Mouse (Mus musculus) midbrain, embryonic 13.5 days (tissue): ENCODE results near the gene Gm14226. TPM values are rescaled to one million over a fixed set of nuclear protein-coding genes. Genes with fewer than 3 reads are reported as not detected.
A peak's percentile ranks its signal among the peaks of the same experiment; 100 is the strongest.
"Not testable (repeated sequence)": the region's sequence is repeated elsewhere in the genome, so short reads cannot be mapped to it uniquely, and the experiment has no call there.

Experiments used
- ATAC-seq: fragments of 200-750 bp; cut with Nextera tagmentation; 2 replicates; pipeline ENCODE4 v1.8.0; 2017; ENCODE audit warnings: mild to moderate bottlenecking, moderate TSS enrichment, moderate library complexity
- H3K27ac ChIP-seq: fragments of 300-500 bp; sonication (generic); 2 replicates; pipeline ENCODE4 v1.5.1; 2015; ENCODE audit warnings: inconsistent platforms, mild to moderate bottlenecking, moderate library complexity
- H3K27me3 ChIP-seq: fragments of 300-500 bp; sonication (generic); 2 replicates; pipeline ENCODE4 v1.6.1; 2015; ENCODE audit warnings: mild to moderate bottlenecking, inconsistent platforms
- H3K36me3 ChIP-seq: fragments of 300-500 bp; sonication (generic); 2 replicates; pipeline ENCODE4 v1.6.1; 2015; ENCODE audit warnings: mild to moderate bottlenecking, inconsistent platforms
- H3K4me1 ChIP-seq: fragments of 300-500 bp; sonication (generic); replicated peaks from 2 replicates; pipeline ENCODE4 v1.6.1; 2015; ENCODE audit warnings: inconsistent platforms
- H3K4me2 ChIP-seq: fragments of 300-500 bp; sonication (generic); replicated peaks from 2 replicates; pipeline ENCODE4 v1.6.1; 2015; ENCODE audit warnings: moderate library complexity, mild to moderate bottlenecking, inconsistent platforms
- H3K4me3 ChIP-seq: fragments of 300-500 bp; sonication (generic); replicated peaks from 2 replicates; pipeline ENCODE4 v1.5.1; 2015; ENCODE audit warnings: mild to moderate bottlenecking, inconsistent platforms
- H3K9ac ChIP-seq: fragments of 300-500 bp; sonication (generic); replicated peaks from 2 replicates; pipeline ENCODE4 v1.6.1; 2015; ENCODE audit warnings: mild to moderate bottlenecking, inconsistent platforms
- H3K9me3 ChIP-seq: fragments of 300-500 bp; sonication (generic); 2 replicates; pipeline ENCODE4 v1.6.1; 2016; ENCODE audit warnings: mild to moderate bottlenecking, inconsistent platforms
- WGBS: fragments of 180-500 bp; shearing (Covaris S2); methylation state at CpG from one replicate; pipeline ENCODE4 v1.1.7; 2015; 5-methylcytosine and 5-hydroxymethylcytosine counted together
- polyA plus RNA-seq: library from polyadenylated mRNA; unstranded; fragments of >200 nt; fragmentation: Nextera tagmentation; extraction: Ambion mirVana; gene quantifications from 2 replicates; pipeline ENCODE4 v1.2.1, GENCODE M21; 2015

Gene Gm14226
- polyA plus RNA-seq, 1 experiment from 2014 or later, result 0.12 TPM

DNA sequence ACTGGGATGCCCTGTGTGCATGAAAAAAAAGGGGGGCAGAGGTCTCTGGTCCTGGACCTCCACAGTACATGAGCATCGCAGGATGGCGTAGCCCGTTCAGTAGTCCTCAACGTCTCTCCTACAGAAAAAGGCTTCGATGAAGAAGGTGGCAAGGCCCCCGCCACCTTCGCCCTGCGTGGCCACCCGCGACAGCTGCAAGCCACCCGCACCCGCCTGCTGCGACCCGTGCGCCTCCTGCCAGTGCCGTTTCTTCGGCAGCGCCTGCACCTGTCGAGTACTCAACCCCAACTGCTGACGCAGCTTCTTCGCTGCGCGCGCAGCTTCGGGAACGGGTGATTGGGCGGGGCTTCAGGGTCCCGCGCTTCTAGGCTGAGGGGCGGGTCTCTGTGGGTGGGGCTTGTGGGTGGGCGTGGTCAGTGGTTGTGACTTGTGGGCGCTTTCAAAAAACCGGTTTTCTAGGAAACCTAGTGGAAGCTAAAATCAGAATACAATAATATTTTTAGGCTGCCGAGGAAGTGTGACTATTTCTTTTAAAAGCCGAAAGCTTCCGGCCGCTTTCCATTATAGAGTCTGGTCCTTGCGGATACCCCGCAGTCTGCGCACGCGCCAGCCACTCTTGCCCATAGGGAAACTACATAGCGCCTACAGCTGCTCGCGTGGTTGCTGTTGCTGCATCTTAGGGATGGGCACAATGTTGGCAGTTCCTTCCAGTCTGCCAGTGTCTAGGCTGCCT lies 32.6 kb downstream of the Gm14226 start:
- WGBS, result under 1% methylated on average over 45 of the region's 45 CpGs
- Histone ChIP-seq H3K36me3 (no peaks in the 10 kb centered on the region), H3K27me3 (no peaks in the 10 kb centered on the region), H3K27ac (peak overlapping the region; percentile 89), H3K4me2 (peak overlapping the region; percentile 74), H3K9ac (peak overlapping the region; percentile 84), H3K4me1 (peaks cover 14% of the 10 kb centered on the region), H3K9me3 (no peaks in the 10 kb centered on the region), H3K4me3 (peak overlapping the region; percentile 52)
- ATAC-seq, result peak; percentile 96

DNA sequence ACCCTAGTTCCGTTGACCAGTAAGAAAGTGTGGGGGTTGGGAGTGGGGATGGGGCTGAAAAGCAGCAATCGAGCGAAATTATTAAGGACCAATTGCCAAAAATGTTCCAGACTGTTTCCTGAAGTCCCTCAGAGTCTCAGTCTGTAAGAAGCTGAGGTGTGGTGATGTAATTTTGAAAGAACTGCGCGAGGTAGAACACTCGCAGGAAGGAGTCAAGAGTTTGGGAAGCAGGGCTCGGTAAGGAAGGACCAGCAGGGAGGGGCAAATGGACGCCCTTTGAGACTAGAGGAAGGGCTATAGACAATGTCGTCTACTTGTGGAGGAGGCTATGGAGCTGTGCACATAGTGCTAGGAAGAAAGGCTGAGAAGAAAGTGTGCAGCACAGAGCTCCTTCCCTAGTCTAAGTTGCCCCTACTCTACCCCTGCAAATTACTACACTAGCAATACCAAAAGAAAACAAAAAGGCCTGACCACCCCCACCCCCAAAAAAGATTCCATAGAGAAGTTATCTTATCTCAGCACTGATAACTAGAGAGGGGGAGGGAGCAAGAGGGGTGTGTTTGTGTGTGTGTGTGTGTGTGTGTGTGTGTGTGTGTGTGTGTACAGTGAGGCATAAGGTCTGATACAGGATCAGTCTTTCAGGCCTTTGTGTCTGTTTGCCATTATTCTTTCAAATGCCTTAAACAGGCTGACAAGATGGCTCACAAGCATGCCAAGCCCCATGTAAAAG lies 33.7 kb downstream of the Gm14226 start:
- H3K36me3 ChIP-seq, result no peaks in the 10 kb centered on the region
- H3K9ac ChIP-seq, result peak overlapping the region; percentile 63
- WGBS, result 27% methylated on average over 9 of the region's 9 CpGs
- H3K4me1 ChIP-seq, result peaks cover 14% of the 10 kb centered on the region
- no peaks in the 10 kb centered on the region for H3K9me3 ChIP-seq
- H3K4me2 ChIP-seq, result peak overlapping the region; percentile 70
- no peaks in the 10 kb centered on the region for H3K27me3 ChIP-seq
- H3K27ac ChIP-seq, result no peak overlapping the region
- ATAC-seq, result no peak
- H3K4me3 ChIP-seq, result peak overlapping the region; percentile 52

DNA sequence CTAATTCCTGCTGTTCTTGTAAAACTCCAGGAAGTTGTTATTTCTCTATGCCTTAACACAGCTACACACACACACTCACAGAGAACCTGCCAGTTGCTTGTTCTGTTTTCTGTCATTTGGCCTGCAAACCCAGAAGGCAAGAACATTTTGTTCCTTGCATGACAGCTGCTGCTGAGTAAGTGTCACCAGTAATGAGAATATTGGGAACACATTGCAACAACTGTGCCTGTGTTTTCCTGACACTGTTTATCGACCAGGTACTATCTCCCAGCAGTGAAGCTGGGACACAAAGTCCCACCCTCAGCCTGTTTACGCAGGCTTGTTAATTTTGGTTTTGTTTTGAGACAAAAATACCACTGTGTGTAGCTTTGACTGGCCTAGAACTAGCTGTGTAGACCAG lies 34.6 kb downstream of the Gm14226 start:
- no peak overlapping the region for H3K9ac ChIP-seq
- no peaks in the 10 kb centered on the region for H3K27me3 ChIP-seq
- no peak overlapping the region for H3K4me3 ChIP-seq
- H3K27ac ChIP-seq, result no peak overlapping the region
- WGBS, result 92% methylated on average over 2 of the region's 2 CpGs
- H3K4me1 ChIP-seq, result peaks cover 14% of the 10 kb centered on the region
- H3K9me3 ChIP-seq, result no peaks in the 10 kb centered on the region
- H3K4me2 ChIP-seq, result no peak overlapping the region
- no peaks in the 10 kb centered on the region for H3K36me3 ChIP-seq
- no peak for ATAC-seq

DNA sequence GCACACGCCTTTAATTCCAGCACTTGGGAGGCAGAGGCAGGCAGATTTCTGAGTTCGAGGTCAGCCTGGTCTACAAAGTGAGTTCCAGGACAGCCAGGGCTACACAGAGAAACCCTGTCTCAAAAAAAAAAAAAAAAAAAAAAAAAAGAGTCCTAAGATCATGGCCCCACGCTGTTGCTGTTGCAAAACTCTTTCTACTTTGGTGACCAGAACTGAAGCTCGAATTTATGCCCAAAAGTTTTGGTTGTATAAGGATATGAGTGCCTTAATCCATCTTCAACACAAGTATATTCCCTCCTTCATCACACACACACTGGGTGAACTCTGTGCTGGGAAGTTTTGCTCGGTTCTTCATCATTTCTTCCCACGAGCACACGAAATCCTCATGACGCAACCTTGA lies 35.4 kb downstream of the Gm14226 start:
- H3K4me3 ChIP-seq, H3K9me3 ChIP-seq, H3K4me2 ChIP-seq, H3K36me3 ChIP-seq, H3K27me3 ChIP-seq, H3K9ac ChIP-seq, H3K27ac ChIP-seq, ATAC-seq: not testable (repeated sequence)
- WGBS, result 94% methylated on average over 8 of the region's 8 CpGs
- H3K4me1 ChIP-seq, result peaks cover 14% of the 10 kb centered on the region

DNA sequence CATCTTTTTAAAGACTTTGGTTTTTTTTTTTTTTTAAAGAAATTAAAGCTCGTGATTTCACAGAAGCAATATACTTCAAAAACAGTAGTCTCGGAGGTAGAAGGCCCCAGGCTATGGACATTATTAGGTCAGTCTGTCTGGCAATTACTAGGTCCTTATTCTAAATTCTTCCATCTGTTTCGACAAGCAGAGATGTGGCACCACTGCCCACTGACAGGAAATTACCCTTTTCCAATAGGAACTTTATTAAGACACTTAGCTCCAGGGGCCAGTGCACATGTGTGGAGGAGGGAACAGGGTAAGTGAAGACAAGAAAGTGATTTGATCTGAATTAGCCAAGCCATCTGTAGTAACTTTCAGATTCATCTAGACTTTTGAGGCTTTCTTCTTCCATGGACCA lies 36.6 kb downstream of the Gm14226 start:
- ATAC-seq, result no peak
- peaks cover 14% of the 10 kb centered on the region for H3K4me1 ChIP-seq
- H3K4me2 ChIP-seq, result no peak overlapping the region
- no peaks in the 10 kb centered on the region for H3K27me3 ChIP-seq
- peaks cover 6% of the 10 kb centered on the region for H3K36me3 ChIP-seq
- H3K9ac ChIP-seq, result no peak overlapping the region
- H3K9me3 ChIP-seq, result no peaks in the 10 kb centered on the region
- H3K27ac ChIP-seq, result no peak overlapping the region
- WGBS, result 85% methylated on average over 3 of the region's 3 CpGs
- no peak overlapping the region for H3K4me3 ChIP-seq

DNA sequence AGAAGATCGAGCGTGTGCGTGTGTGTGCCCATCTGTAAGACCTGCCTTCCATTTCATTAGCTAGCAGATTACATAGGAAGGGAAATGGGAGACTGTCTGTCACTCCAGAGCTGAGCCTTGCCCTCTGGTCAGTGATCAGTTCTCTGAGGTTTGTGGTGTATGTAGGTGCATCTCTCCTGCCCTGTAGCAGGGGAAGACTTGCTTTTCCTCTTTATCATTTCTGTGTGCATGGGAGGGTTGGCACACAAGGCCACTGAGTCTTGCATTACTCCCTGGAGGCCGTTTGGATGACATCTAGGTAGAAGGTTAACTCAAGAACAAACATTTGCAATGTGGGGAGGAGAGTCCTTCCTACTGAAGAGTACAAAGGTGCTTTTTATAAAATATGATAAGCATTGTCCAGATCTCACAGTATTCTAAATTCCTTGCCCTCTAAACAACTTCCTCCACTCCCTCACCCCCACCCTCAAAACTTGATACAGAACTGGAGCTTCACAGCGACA lies 38.1 kb downstream of the Gm14226 start:
- 78% methylated on average over 5 of the region's 5 CpGs for WGBS

DNA sequence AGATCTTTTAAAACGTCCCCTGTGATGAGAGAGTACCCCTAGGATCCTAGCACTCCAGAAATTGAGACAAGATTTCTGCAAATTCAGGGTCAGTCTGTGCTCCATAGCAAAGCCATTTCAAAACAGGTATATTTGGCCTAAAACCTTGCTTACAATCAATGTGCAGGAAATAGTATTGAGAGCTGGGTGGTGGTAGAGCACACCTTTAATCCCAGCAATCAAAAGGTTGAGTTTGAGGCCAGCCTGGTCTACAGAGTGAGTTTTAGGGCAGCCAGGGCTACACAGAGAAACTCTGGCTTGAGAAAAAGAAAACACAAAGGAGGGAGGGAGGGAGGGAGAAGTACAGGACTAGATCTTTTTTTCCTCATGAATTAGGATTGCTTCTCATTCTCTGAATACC lies 39.3 kb downstream of the Gm14226 start:
- Histone ChIP-seq H3K4me2 (no peak overlapping the region), H3K4me3 (no peak overlapping the region), H3K27me3 (no peaks in the 10 kb centered on the region), H3K9me3 (no peaks in the 10 kb centered on the region), H3K27ac (no peak overlapping the region), H3K36me3 (peaks cover 27% of the 10 kb centered on the region), H3K4me1 (no peaks in the 10 kb centered on the region), H3K9ac (no peak overlapping the region)
- no peak for ATAC-seq
- 80% methylated on average over 1 of the region's 1 CpGs for WGBS

More for the DNA sequence above, 38.1 kb downstream of the Gm14226 start:
- Histone ChIP-seq H3K4me2 (no peak overlapping the region), H3K9me3 (no peaks in the 10 kb centered on the region), H3K9ac (no peak overlapping the region), H3K27me3 (no peaks in the 10 kb centered on the region), H3K36me3 (peaks cover 14% of the 10 kb centered on the region), H3K4me1 (peaks cover 8% of the 10 kb centered on the region), H3K27ac (no peak overlapping the region), H3K4me3 (no peak overlapping the region)
- ATAC-seq, result no peak

DNA sequence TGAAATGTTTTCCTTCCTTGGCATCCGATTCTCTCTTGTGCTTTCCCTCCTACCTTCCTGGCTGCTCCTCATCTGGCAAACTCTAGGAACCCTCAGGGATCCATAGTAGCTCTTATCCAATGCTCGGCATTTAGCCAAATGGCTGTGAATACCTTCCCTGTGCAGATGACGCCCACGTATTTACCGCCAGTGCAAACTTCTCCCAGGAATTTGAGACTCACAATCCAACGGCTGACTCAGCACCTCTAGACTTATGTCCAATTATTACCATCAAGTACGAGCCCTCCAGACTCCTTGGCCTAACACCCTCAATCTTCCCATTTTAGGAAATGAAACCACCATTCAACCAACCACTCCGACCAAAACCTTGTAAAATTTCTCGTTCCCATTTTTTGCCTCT lies 53.0 kb downstream of the Gm14226 start:
- Histone ChIP-seq H3K27ac (no peak overlapping the region), H3K36me3 (peaks cover 26% of the 10 kb centered on the region), H3K4me2 (no peak overlapping the region), H3K27me3 (no peaks in the 10 kb centered on the region), H3K9ac (no peak overlapping the region), H3K9me3 (no peaks in the 10 kb centered on the region), H3K4me1 (peaks cover 26% of the 10 kb centered on the region), H3K4me3 (no peak overlapping the region)
- no peak for ATAC-seq
- 92% methylated on average over 9 of the region's 9 CpGs for WGBS

DNA sequence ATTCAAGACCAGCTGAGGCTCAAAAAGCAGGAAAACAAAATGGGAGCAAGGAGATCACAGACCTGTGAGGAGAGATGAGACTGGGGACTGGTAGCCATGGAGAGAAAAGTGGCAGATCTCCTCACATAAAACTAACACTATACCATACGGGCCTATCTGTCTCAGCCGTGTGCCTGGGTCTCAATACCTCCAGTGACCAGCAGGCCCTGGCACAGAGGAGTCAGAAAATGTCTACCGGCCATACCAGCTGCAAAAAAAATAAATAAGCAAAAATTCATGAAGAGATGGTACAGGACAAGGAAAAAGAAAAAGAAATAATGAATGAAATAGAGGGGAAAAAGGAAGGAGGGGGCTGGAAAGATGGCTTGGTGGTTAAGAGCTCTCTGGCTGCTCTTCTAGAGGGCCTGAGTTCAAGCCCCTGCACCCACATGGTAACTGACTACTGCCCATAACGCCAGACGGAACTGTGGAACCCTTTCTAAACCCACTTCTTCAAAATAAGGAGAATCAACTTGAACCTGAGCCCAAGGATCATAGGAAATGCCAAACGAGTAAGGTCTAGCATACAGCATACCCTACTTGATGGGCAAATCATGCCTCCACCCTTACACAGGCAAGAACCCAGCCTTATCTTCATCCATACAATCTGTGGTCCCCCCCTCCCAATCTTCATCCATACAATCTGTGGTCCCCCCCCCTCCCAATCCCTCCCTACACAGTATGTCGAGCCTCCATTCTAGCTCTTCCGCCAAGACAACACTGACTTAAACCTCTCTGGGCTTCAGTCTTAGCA lies 54.5 kb downstream of the Gm14226 start:
- Histone ChIP-seq H3K27ac (no peak overlapping the region), H3K9me3 (no peaks in the 10 kb centered on the region), H3K27me3 (no peaks in the 10 kb centered on the region), H3K4me1 (peaks cover 26% of the 10 kb centered on the region), H3K4me2 (peak overlapping the region; percentile 61; the same call in 1 of the 2 replicates), H3K36me3 (peaks cover 11% of the 10 kb centered on the region), H3K4me3 (no peak overlapping the region), H3K9ac (0 out of 2 replicates have a peak overlapping the region, but pooled peaks have one; percentile 69)
- ATAC-seq, result no peak
- 85% methylated on average over 8 of the region's 8 CpGs for WGBS

DNA sequence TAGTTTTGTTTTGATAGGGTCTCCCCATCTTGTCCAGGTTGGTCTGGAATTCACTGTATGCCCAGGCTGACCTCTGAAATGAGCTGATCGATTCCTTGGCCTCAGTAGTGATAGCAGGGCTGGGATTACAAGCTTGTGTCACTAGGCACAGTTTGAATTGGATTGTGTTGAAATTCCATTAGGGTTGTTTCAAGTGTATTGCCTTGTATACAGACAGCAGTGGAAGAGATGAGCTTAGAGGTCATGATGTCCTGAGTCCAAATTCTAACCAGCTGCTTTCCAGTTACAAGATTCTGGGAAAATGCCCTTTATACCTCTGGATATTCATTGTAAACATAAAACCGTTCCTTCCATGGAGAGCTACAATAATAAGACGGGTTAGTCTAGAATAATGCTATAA lies 55.3 kb downstream of the Gm14226 start:
- Histone ChIP-seq H3K27me3 (no peaks in the 10 kb centered on the region), H3K36me3 (peaks cover 3% of the 10 kb centered on the region), H3K4me1 (peaks cover 26% of the 10 kb centered on the region), H3K9ac (peak overlapping the region; percentile 69), H3K9me3 (no peaks in the 10 kb centered on the region), H3K4me2 (peak overlapping the region; percentile 61), H3K4me3 (peak overlapping the region; percentile 54), H3K27ac (peak overlapping the region; percentile 83)
- WGBS, result 20% methylated on average over 3 of the region's 3 CpGs
- ATAC-seq, result no peak

DNA sequence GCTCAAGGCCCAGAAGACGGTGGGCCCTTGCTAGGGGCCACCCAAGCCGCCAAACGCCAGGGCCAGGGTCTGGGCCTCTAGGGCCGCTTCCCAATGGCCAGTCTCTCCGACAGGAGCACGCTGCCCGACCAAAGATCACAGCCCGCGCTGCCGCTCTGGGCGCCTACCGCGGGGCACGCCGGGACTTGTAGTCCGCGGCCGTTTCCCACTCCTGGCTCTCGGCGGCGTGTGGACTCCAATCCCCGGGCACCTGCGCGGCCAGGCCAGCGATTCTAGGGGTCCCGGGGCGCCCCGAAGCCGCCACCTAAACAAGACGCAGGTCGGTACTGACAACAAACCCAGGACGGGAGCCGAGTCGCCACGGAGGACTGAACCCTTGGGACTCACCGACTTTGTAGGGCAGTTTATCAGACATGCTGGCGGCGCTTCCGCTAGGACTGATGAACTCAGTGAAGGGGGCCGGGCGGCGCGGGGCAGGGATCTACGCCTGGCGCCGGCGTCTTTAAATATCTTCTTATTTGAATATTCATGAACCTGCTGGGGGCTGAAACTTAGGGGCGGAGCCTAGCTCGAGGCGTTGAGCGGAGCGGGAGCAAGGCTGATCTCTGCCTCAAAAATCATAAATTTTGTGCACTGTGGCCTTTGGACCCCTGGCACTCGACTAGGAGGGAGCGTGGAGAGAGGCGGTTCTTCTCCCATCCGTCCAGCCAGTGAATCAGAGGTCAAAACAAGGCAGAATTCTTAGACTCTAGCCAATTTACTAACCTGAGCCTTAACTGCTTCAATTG lies 56.1 kb downstream of the Gm14226 start, which contains the start of gene Ahcy:
TSS of gene Ahcy (minus strand) at position 520 of the 788 bp plus-strand sequence.
- WGBS, result under 1% methylated on average over 56 of the region's 56 CpGs
- H3K9me3 ChIP-seq, result no peaks in the 10 kb centered on the region
- peaks cover 26% of the 10 kb centered on the region for H3K4me1 ChIP-seq
- H3K4me2 ChIP-seq, result peak within 1 kb of the TSS; percentile 61
- peak within 1 kb of the TSS; percentile 69 for H3K9ac ChIP-seq
- ATAC-seq, result peak; percentile 98
- H3K27me3 ChIP-seq, result no peaks in the 10 kb centered on the region
- peak within 1 kb of the TSS; percentile 83 for H3K27ac ChIP-seq
- peak within 1 kb of the TSS; percentile 54 for H3K4me3 ChIP-seq
- H3K36me3 ChIP-seq, result no peaks in the 10 kb centered on the region
